1 mouse cellular context compared by ENCODE assay signal in the genomic region with DNA sequence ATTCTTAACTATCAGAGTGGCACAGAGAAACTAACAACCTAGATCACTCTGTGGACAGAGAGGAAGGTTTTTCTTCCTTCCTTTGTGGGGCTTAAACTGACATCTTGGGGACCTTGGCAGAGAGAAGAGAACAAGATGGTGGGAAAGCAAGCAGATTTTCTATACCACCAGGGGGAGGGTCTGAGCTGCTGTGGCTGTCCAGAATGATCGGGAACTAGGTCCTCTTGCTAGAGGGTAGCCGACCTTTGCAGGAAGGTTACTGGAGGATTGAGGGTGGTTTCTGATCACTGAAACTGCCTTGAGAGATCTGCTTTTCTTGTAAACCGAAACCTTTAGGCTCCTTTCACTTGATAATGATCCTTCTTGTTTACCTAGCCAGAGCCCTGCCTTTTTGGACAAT.
A peak's percentile ranks its signal among the peaks of the same experiment; 100 is the strongest.
TF ChIP-seq lines count a peak whose summit lies in the region.

No protein-coding gene starts in this region.

TF ChIP-seq in CH12.LX, 34 proteins besides CTCF, POLR2A, EP300 and RAD21:
- no peak for TF ChIP-seq JUND (conservative IDR thresholded peaks at IDR 0.05; ENCODE audit: low read depth, low read length)
- TF ChIP-seq SMC3 (IDR thresholded peaks at IDR 0.05; ENCODE audit: low read depth, low read length): peak; percentile 54
